Mouse (Mus musculus) heart, embryonic 14.5 days (tissue): ENCODE results near the gene Gad1. TPM values are rescaled to one million over a fixed set of nuclear protein-coding genes. Genes with fewer than 3 reads are reported as not detected.

Experiments
- ATAC-seq: fragments of 200-750 bp; cut with Nextera tagmentation; 2 replicates; pipeline ENCODE4 v1.8.0; 2017; ENCODE audit warnings: low read depth, moderate TSS enrichment; ENCODE audit not compliant: insufficient number of reproducible peaks, insufficient read depth, low FRiP score
- H3K27ac ChIP-seq, 2 experiments: fragments of 200-500 bp in 1 of 2; fragments of 300-500 bp in 1 of 2; sonication (generic) in 1 of 2; replicated peaks in 1 of 2; 2 replicates each; pipeline ENCODE4 v1.5.1; 2012 to 2014; ENCODE audit warnings: low read depth in 2 of 2, low read length in 2 of 2, control low read depth in 1 of 2, mild to moderate bottlenecking in 1 of 2, mixed read lengths in 1 of 2; ENCODE audit not compliant: control insufficient read depth in 1 of 2, insufficient read depth in 1 of 2
- H3K27me3 ChIP-seq: fragments of 300-500 bp; sonication (generic); 2 replicates; pipeline ENCODE4 v1.6.1; 2014; ENCODE audit warnings: mild to moderate bottlenecking, low read length, control low read depth; ENCODE audit not compliant: control insufficient read depth, insufficient read depth
- H3K36me3 ChIP-seq: fragments of 300-500 bp; sonication (generic); 2 replicates; pipeline ENCODE4 v1.6.1; 2014; ENCODE audit warnings: mild to moderate bottlenecking, control low read depth, low read length, mixed read lengths; ENCODE audit not compliant: control insufficient read depth, insufficient read depth
- H3K4me1 ChIP-seq, 2 experiments: fragments of 200-500 bp in 1 of 2; fragments of 300-500 bp in 1 of 2; sonication (generic) in 1 of 2; 2 replicates each; pipeline ENCODE4 v1.6.1; 2012 to 2014; ENCODE audit warnings: low read length in 2 of 2, control low read depth in 1 of 2, mixed read lengths in 1 of 2; ENCODE audit not compliant: control insufficient read depth in 2 of 2, insufficient read depth in 2 of 2
- H3K4me2 ChIP-seq: fragments of 300-500 bp; sonication (generic); 2 replicates; pipeline ENCODE4 v1.6.1; 2014; ENCODE audit warnings: mild to moderate bottlenecking, low read length
- H3K4me3 ChIP-seq, 2 experiments: fragments of 200-500 bp in 1 of 2; fragments of 300-500 bp in 1 of 2; sonication (generic) in 1 of 2; 2 replicates each; pipeline ENCODE4 v1.5.1; 2012 to 2014; ENCODE audit warnings: low read length in 2 of 2, mild to moderate bottlenecking in 2 of 2, control low read depth in 1 of 2, low read depth in 1 of 2, moderate library complexity in 1 of 2; ENCODE audit not compliant: control insufficient read depth in 1 of 2, insufficient read depth in 1 of 2
- H3K9ac ChIP-seq: fragments of 300-500 bp; sonication (generic); 2 replicates; pipeline ENCODE4 v1.6.1; 2014; ENCODE audit warnings: mild to moderate bottlenecking, low read length
- H3K9me3 ChIP-seq: fragments of 300-500 bp; sonication (generic); 2 replicates; pipeline ENCODE4 v1.6.1; 2016; ENCODE audit warnings: low read length, control low read depth; ENCODE audit not compliant: control insufficient read depth
- WGBS: fragments of 180-500 bp; shearing (Covaris S2); extraction: QIAGEN DNeasy Blood & Tissue Kit; methylation state at CpG from one replicate; pipeline ENCODE4 v1.1.7; 2014; 5-methylcytosine and 5-hydroxymethylcytosine counted together
- polyA plus RNA-seq: library from polyadenylated mRNA; unstranded; fragments of >200 nt; fragmentation: Nextera tagmentation; extraction: Ambion mirVana; gene quantifications from 2 replicates; pipeline ENCODE4 v1.2.1, GENCODE M21; 2014

Gad1 gene
- polyA plus RNA-seq, 1 experiment from 2014 or later: 0.23 TPM

- no peak overlapping the region for H3K4me2 ChIP-seq
- H3K36me3 ChIP-seq: no peaks in the 10 kb centered on the region
- no peak overlapping the region for H3K4me3 ChIP-seq
- H3K27ac ChIP-seq: no peak overlapping the region
- no peaks in the 10 kb centered on the region for H3K9me3 ChIP-seq
- no peak overlapping the region for H3K9ac ChIP-seq
- ATAC-seq: no peak
- WGBS: 45% methylated on average over 3 of the region's 3 CpGs
- H3K4me1 ChIP-seq: no peaks in the 10 kb centered on the region
- no peaks in the 10 kb centered on the region for H3K27me3 ChIP-seq
Measured at GRCm38 (mm10) chr2:70616617-70617016, 63.7 kb downstream of the Gad1 start.

- H3K4me3 ChIP-seq: no peak overlapping the region
- no peak overlapping the region for H3K4me2 ChIP-seq
- no peaks in the 10 kb centered on the region for H3K4me1 ChIP-seq
- H3K27ac ChIP-seq: no peak overlapping the region
- H3K27me3 ChIP-seq: no peaks in the 10 kb centered on the region
- 86% methylated on average over 6 of the region's 6 CpGs for WGBS
- H3K9ac ChIP-seq: no peak overlapping the region
- no peak for ATAC-seq
- no peaks in the 10 kb centered on the region for H3K9me3 ChIP-seq
- H3K36me3 ChIP-seq: no peaks in the 10 kb centered on the region
Measured at GRCm38 (mm10) chr2:70619232-70619835, 66.5 kb downstream of the Gad1 start.

GRCm38 (mm10) chr2:70620225-70620624 is 67.4 kb downstream of the Gad1 start:
- no peak for ATAC-seq
- no peak overlapping the region for H3K4me2 ChIP-seq
- WGBS: 21% methylated on average over 6 of the region's 6 CpGs

GRCm38 (mm10) chr2:70622244-70622643 is 69.4 kb downstream of the Gad1 start:
- no peak overlapping the region for H3K9ac ChIP-seq

More at GRCm38 (mm10) chr2:70620225-70620624, 67.4 kb downstream of the Gad1 start:
- no peaks in the 10 kb centered on the region for H3K4me1 ChIP-seq
- H3K27me3 ChIP-seq: no peaks in the 10 kb centered on the region
- H3K36me3 ChIP-seq: no peaks in the 10 kb centered on the region
- H3K4me3 ChIP-seq: no peak overlapping the region
- H3K27ac ChIP-seq: no peak overlapping the region
- H3K9ac ChIP-seq: no peak overlapping the region
- no peaks in the 10 kb centered on the region for H3K9me3 ChIP-seq

GRCm38 (mm10) chr2:70625761-70626160 is 72.9 kb downstream of the Gad1 start:
- Histone ChIP-seq H3K27me3 (no peaks in the 10 kb centered on the region), H3K4me3 (no peak overlapping the region), H3K9ac (no peak overlapping the region), H3K9me3 (0 out of 2 replicates have a peak, but pooled peaks cover 6% of the 10 kb centered on the region), H3K4me1 (peaks cover 2 to 9% of the 10 kb centered on the region in 2 experiments; a peak in 2 of 4 replicates), H3K4me2 (no peak overlapping the region), H3K27ac (no peak overlapping the region), H3K36me3 (no peaks in the 10 kb centered on the region)
- WGBS: 54% methylated on average over 7 of the region's 7 CpGs
- no peak for ATAC-seq

More at GRCm38 (mm10) chr2:70622244-70622643, 69.4 kb downstream of the Gad1 start:
- H3K4me1 ChIP-seq: no peaks in the 10 kb centered on the region
- WGBS: 72% methylated on average over 4 of the region's 4 CpGs
- H3K36me3 ChIP-seq: no peaks in the 10 kb centered on the region
- 0 out of 2 replicates have a peak, but pooled peaks cover 2% of the 10 kb centered on the region for H3K9me3 ChIP-seq
- H3K27me3 ChIP-seq: no peaks in the 10 kb centered on the region
- H3K4me3 ChIP-seq: no peak overlapping the region
- no peak overlapping the region for H3K4me2 ChIP-seq
- no peak for ATAC-seq
- no peak overlapping the region for H3K27ac ChIP-seq

GRCm38 (mm10) chr2:70628397-70628796 is 75.5 kb downstream of the Gad1 start:
- Histone ChIP-seq H3K36me3 (no peaks in the 10 kb centered on the region), H3K9ac (no peak overlapping the region), H3K4me1 (peaks cover 2 to 9% of the 10 kb centered on the region in 2 experiments; a peak in 2 of 4 replicates), H3K27ac (no peak overlapping the region), H3K4me2 (no peak overlapping the region), H3K27me3 (no peaks in the 10 kb centered on the region), H3K9me3 (0 out of 2 replicates have a peak, but pooled peaks cover 6% of the 10 kb centered on the region), H3K4me3 (no peak overlapping the region)
- WGBS: 83% methylated on average over 12 of the region's 12 CpGs
- ATAC-seq: no peak

- no peak; the same call in 1 of the 2 replicates for ATAC-seq
- no peak overlapping the region for H3K27ac ChIP-seq
- peaks cover 2 to 9% of the 10 kb centered on the region in 2 experiments; a peak in 2 of 4 replicates for H3K4me1 ChIP-seq
- peak overlapping the region; percentile 27; the same call in 1 of the 2 replicates for H3K9ac ChIP-seq
- no peaks in the 10 kb centered on the region for H3K27me3 ChIP-seq
- 10% methylated on average over 10 of the region's 10 CpGs for WGBS
- H3K36me3 ChIP-seq: no peaks in the 10 kb centered on the region
- H3K4me3 ChIP-seq: peak overlapping the region; percentile 21 to 25
- H3K9me3 ChIP-seq: 0 out of 2 replicates have a peak, but pooled peaks cover 6% of the 10 kb centered on the region
- peak overlapping the region; percentile 62 for H3K4me2 ChIP-seq
Measured at GRCm38 (mm10) chr2:70629339-70629761, 76.5 kb downstream of the Gad1 start.
